8 mouse cellular contexts compared by ENCODE assay signal in the genomic region with DNA sequence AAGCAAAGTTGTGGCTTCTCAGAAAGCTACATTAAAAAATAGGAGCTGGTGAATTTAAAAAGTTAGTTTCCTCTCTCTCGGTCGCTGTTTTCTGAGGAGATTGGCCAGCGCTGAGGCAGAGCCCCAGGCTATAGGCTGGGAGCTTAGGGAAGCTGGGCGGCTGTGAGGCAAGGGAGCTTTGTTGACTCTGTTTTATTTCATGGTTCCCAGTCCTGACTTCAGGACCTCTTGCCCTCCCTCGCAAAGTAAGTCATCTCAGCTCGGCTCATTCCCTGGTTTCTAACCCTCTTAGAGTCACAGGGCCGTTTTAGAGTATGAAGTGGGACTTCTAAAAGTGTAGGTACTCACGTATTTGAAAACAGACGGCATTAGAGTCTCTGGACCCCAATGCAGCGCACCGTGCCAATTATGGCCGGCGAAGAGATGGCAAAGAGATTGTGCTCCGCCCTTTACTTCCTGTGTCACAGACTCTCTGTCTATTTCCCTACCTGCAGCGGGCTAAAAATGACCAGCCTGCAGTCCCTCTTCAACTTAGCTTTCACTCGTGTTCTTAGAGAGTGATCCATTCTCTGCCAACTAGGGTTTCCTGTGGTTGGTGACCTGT. TPM values are rescaled to one million over a fixed set of nuclear protein-coding genes. Genes with fewer than 3 reads are reported as not detected.
DNase-seq lines count a peak whose midpoint lies in the region; ATAC-seq and TF ChIP-seq lines count a peak whose summit lies in the region.

No protein-coding gene starts in this region.

- peak overlapping the region; percentile 23; the same call in 1 of the 2 replicates for H3K9ac ChIP-seq in lung, postnatal 0 days (replicated peaks; ENCODE audit: low read depth)
- peak overlapping the region; percentile 61 for H3K9ac ChIP-seq in forebrain, embryonic 11.5 days (ENCODE audit: low read length)
- peak overlapping the region; percentile 62; the same call in 1 of the 2 replicates for H3K9ac ChIP-seq in limb, embryonic 13.5 days

- H3K4me2 ChIP-seq in lung, postnatal 0 days (replicated peaks; ENCODE audit: low read depth, low read length) = peak overlapping the region; percentile 69
- peak overlapping the region; percentile 77 for H3K4me2 ChIP-seq in forebrain, embryonic 11.5 days (ENCODE audit: low read depth, low read length, severe bottlenecking)
- peak overlapping the region; percentile 98 for H3K4me2 ChIP-seq in limb, embryonic 13.5 days (replicated peaks)

- 19% methylated on average over 16 of the region's 16 CpGs for WGBS in lung, postnatal 0 days
- WGBS in forebrain, embryonic 11.5 days = 22% methylated on average over 16 of the region's 16 CpGs
- 23% methylated on average over 16 of the region's 16 CpGs for WGBS in limb, embryonic 13.5 days
- WGBS in small intestine, adult 2 months = 21% methylated on average over 16 of the region's 16 CpGs

- H3K27ac ChIP-seq in lung, postnatal 0 days (ENCODE audit: low read length) = peak overlapping the region; percentile 66
- no peak overlapping the region for H3K27ac ChIP-seq in forebrain, embryonic 11.5 days (ENCODE audit: low read depth, low read length)
- 0 out of 2 replicates have a peak overlapping the region, but pooled peaks have one; percentile 22 for H3K27ac ChIP-seq in limb, embryonic 13.5 days
- peak overlapping the region; percentile 65 for H3K27ac ChIP-seq in small intestine, adult 2 months (ENCODE audit: insufficient read depth, low read depth, low read length)

- H3K4me1 ChIP-seq in lung, postnatal 0 days (ENCODE audit: insufficient read depth, low read depth, low read length) = peaks cover 10% of the 10 kb centered on the region; the same call in 1 of the 2 replicates
- peaks cover 20% of the 10 kb centered on the region for H3K4me1 ChIP-seq in forebrain, embryonic 11.5 days (replicated peaks; ENCODE audit: control insufficient read depth, insufficient read depth, low read length)
- peaks cover 37% of the 10 kb centered on the region for H3K4me1 ChIP-seq in limb, embryonic 13.5 days
- peaks cover 33% of the 10 kb centered on the region for H3K4me1 ChIP-seq in small intestine, adult 2 months (ENCODE audit: control insufficient read depth, insufficient read depth, insufficient read length, low read length)

- H3K36me3 ChIP-seq in lung, postnatal 0 days (ENCODE audit: insufficient read depth, low read length) = no peaks in the 10 kb centered on the region
- no peaks in the 10 kb centered on the region for H3K36me3 ChIP-seq in forebrain, embryonic 11.5 days (ENCODE audit: control insufficient read depth, insufficient read depth, low read length)
- no peaks in the 10 kb centered on the region for H3K36me3 ChIP-seq in limb, embryonic 13.5 days
- no peaks in the 10 kb centered on the region for H3K36me3 ChIP-seq in small intestine, adult 2 months (ENCODE audit: control insufficient read depth, insufficient read depth, low read length)

- ATAC-seq in lung, postnatal 0 days = no peak; the same call in 1 of the 2 replicates
- ATAC-seq in forebrain, embryonic 11.5 days (replicated peaks; ENCODE audit: low FRiP score) = peak; percentile 18; the same call in 1 of the 2 replicates
- no peak for ATAC-seq in limb, embryonic 13.5 days (ENCODE audit: low FRiP score, low read depth)

- no peak for TF ChIP-seq POLR2A in small intestine, adult 2 months (IDR thresholded peaks at IDR 0.05; ENCODE audit: low read depth, low read length)

- TF ChIP-seq CTCF in lung, postnatal 0 days (IDR thresholded peaks at IDR 0.05) = no peak
- TF ChIP-seq CTCF in small intestine, adult 2 months (IDR thresholded peaks at IDR 0.05; ENCODE audit: extremely low read depth, insufficient read length, insufficient replicate concordance, low read depth, low read length) = no peak

- H3K4me3 ChIP-seq in lung, postnatal 0 days (ENCODE audit: low read depth, low read length) = peak overlapping the region; percentile 42
- peak overlapping the region; percentile 44 for H3K4me3 ChIP-seq in forebrain, embryonic 11.5 days (ENCODE audit: low read depth, low read length)
- H3K4me3 ChIP-seq in limb, embryonic 13.5 days = peak overlapping the region; percentile 54
- H3K4me3 ChIP-seq in small intestine, adult 2 months (ENCODE audit: low read depth, low read length) = peak overlapping the region; percentile 70

- H3K9me3 ChIP-seq in lung, postnatal 0 days (ENCODE audit: low read length) = no peaks in the 10 kb centered on the region
- no peaks in the 10 kb centered on the region for H3K9me3 ChIP-seq in forebrain, embryonic 11.5 days (ENCODE audit: control insufficient read depth, low read length)
- no peaks in the 10 kb centered on the region for H3K9me3 ChIP-seq in limb, embryonic 13.5 days

- DNase-seq in lung, postnatal 0 days (ENCODE audit: low spot score) = peak; percentile 17
- no peak for DNase-seq in lung, postnatal 14 days
- DNase-seq in forebrain, embryonic 11.5 days (ENCODE audit: low spot score) = no peak
- no peak for DNase-seq in adrenal gland, postnatal 4 days (ENCODE audit: low spot score in 2 of 2)
- DNase-seq in embryo, embryonic 10 days (ENCODE audit: low spot score) = no peak
- no peak for DNase-seq in kidney, postnatal 14 days

- no peaks in the 10 kb centered on the region for H3K27me3 ChIP-seq in lung, postnatal 0 days (replicated peaks; ENCODE audit: insufficient read depth, low read length)
- 0 out of 2 replicates have a peak, but pooled peaks cover 2% of the 10 kb centered on the region for H3K27me3 ChIP-seq in forebrain, embryonic 11.5 days (ENCODE audit: control insufficient read depth, insufficient read depth, low read length)
- peaks cover 24% of the 10 kb centered on the region for H3K27me3 ChIP-seq in limb, embryonic 13.5 days
- H3K27me3 ChIP-seq in small intestine, adult 2 months (ENCODE audit: control insufficient read depth, insufficient read depth, low read length) = no peaks in the 10 kb centered on the region

- TF ChIP-seq EP300 in lung, postnatal 0 days (IDR thresholded peaks at IDR 0.05) = no peak

RNA-seq across cellular contexts. Expression of a gene that starts 0.6 kb away (rescaled TPM):
- polyA plus RNA-seq in lung, postnatal 0 days (2015; fragmentation: Nextera tagmentation; extraction: Ambion mirVana) = 9.3 and 10.0 TPM in 2 replicates
- 20.7 and 22.7 TPM in 2 replicates for polyA plus RNA-seq in forebrain, embryonic 11.5 days (2014; fragmentation: Nextera tagmentation; extraction: Ambion mirVana)
- polyA plus RNA-seq in limb, embryonic 13.5 days (2015; fragmentation: Nextera tagmentation; extraction: Ambion mirVana) = 10.6 and 10.7 TPM in 2 replicates
- 3.7 and 4.4 TPM in 2 replicates for polyA plus RNA-seq in small intestine, adult 2 months (2012; rRNA removed)
- 1 to 10 TPM; 5.7 to 7.7 TPM for total RNA-seq in adrenal gland, postnatal 4 days (2021)

RNA-seq across cellular contexts. Expression of a gene that starts 24.0 kb away (rescaled TPM):
- 79.3 and 86.1 TPM in 2 replicates for polyA plus RNA-seq in lung, postnatal 0 days (2015; fragmentation: Nextera tagmentation; extraction: Ambion mirVana)
- 3.9 and 5.0 TPM in 2 replicates for polyA plus RNA-seq in forebrain, embryonic 11.5 days (2014; fragmentation: Nextera tagmentation; extraction: Ambion mirVana)
- 18.8 and 22.8 TPM in 2 replicates for polyA plus RNA-seq in limb, embryonic 13.5 days (2015; fragmentation: Nextera tagmentation; extraction: Ambion mirVana)
- 1.4 and 2.6 TPM in 2 replicates for polyA plus RNA-seq in small intestine, adult 2 months (2012; rRNA removed)
- total RNA-seq in adrenal gland, postnatal 4 days (2021) = 10 to 100 TPM in 1 of 2 experiments, 1 to 10 TPM in 1; 7.1 to 13.3 TPM

RNA-seq across cellular contexts. Expression of a gene that starts 42.3 kb away (rescaled TPM):
- polyA plus RNA-seq in lung, postnatal 0 days (2015; fragmentation: Nextera tagmentation; extraction: Ambion mirVana) = 0.01 and 0.02 TPM in 2 replicates
- 0.07 and 0.11 TPM in 2 replicates for polyA plus RNA-seq in forebrain, embryonic 11.5 days (2014; fragmentation: Nextera tagmentation; extraction: Ambion mirVana)
- polyA plus RNA-seq in limb, embryonic 13.5 days (2015; fragmentation: Nextera tagmentation; extraction: Ambion mirVana) = 0.08 and 0.09 TPM in 2 replicates
- polyA plus RNA-seq in small intestine, adult 2 months (2012; rRNA removed) = not detected in 2 replicates
- 1 to 10 TPM in 1 of 2 experiments, under 1 TPM in 1; 0.59 to 4.6 TPM for total RNA-seq in adrenal gland, postnatal 4 days (2021)

RNA-seq across cellular contexts. Expression of a gene that starts 45.6 kb away (rescaled TPM):
- 58.1 and 64.4 TPM in 2 replicates for polyA plus RNA-seq in lung, postnatal 0 days (2015; fragmentation: Nextera tagmentation; extraction: Ambion mirVana)
- 351 and 359 TPM in 2 replicates for polyA plus RNA-seq in forebrain, embryonic 11.5 days (2014; fragmentation: Nextera tagmentation; extraction: Ambion mirVana)
- 222 and 228 TPM in 2 replicates for polyA plus RNA-seq in limb, embryonic 13.5 days (2015; fragmentation: Nextera tagmentation; extraction: Ambion mirVana)
- 1.3 and 2.9 TPM in 2 replicates for polyA plus RNA-seq in small intestine, adult 2 months (2012; rRNA removed)
- 10 to 100 TPM; 32.3 to 37.3 TPM for total RNA-seq in adrenal gland, postnatal 4 days (2021)
